Mouse (Mus musculus): ENCODE measurements at regions not wholly inside any gene's neighbourhood (a gene's known extent, or its start where the extent isn't known, plus 50 kb on each side); places are given as distances from the start of the nearest gene placed in this dataset.
"Not testable (repeated sequence)": the region's sequence is repeated elsewhere in the genome, so short reads cannot be mapped to it uniquely, and the experiment has no call there.

DNA sequence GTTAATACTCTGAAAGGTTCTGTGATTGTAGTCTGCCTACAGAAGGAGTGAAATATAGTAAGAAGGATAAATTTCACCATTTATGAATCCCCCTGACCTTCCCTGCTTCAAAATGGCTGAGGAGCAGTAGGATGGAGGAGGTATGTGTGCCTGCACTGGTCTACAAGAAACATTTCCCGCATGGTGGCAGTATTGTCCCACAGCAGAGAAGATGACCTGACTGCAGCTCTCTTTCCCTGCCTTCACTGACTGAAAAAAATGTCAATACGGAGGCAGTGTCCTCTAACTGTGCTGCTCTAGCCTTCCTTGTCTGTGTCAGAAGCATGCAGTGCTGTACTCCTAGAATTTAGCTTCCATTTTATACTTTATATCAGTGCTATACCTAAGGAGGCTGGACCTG is 177.2 kb upstream of the Olfr1324 start:
- ATAC-seq (replicated peaks; ENCODE audit: insufficient number of reproducible peaks, low FRiP score, low TSS enrichment, poor library complexity, severe bottlenecking): not testable (repeated sequence)

DNA sequence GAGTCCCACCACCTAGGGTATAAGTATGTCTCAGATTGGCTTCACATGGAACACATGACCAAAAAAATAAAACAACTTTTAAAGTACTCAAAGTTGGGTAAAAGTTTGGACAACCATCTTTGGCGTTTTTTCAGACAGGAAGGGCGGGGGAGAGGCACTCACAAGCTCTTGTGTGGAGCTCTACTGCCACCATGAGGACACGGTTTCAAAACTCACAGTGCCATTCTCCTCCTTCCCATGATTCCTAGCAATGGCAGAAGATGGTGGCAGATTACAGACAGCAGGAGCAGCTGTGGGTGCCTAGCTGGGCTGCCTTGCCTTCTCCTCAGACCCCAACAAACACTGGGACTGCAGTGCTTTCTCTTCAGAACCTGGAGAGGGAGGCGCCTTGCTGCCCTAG is 176.7 kb upstream of the Olfr1324 start:
- not testable (repeated sequence) for ATAC-seq (replicated peaks; ENCODE audit: insufficient number of reproducible peaks, low FRiP score, low TSS enrichment, poor library complexity, severe bottlenecking)

DNA sequence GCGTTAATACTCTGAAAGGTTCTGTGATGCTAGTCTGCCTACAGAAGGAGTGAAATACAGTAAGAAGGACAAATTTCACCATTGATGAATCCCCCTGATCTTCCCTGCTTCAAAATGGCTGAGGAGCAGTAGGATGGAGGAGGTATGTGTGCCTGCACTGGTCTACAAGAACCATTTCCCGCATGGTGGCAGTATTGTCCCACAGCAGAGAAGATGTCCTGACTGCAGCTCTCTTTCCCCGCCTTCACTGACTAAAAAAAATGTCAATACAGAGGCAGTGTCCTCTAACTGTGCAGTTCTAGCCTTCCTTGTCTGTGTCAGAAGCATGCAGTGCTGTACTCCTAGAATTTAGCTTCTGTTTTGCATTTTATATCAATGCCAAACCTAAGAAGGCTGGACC is 174.6 kb upstream of the Olfr1324 start:
- not testable (repeated sequence) for ATAC-seq (replicated peaks; ENCODE audit: insufficient number of reproducible peaks, low FRiP score, low TSS enrichment, poor library complexity, severe bottlenecking)

DNA sequence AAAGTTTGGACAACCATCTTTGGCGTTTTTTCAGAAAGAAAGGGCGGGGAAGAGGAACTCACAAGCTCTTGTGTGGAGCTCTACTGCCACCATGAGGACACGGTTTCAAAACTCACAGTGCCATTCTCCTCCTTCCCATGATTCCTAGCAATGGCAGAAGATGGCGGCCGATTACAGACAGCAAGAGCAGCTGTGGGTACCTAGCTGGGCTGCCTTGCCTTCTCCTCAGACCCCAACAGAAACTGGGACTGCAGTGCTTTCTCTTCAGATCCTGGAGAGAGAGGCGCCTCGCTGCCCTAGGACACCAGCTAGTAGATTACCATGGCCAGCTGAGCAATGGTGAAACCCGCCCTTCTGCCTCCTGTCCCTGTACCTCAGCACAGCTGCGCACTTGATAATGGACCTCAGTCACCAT is 174.2 kb upstream of the Olfr1324 start:
- not testable (repeated sequence) for ATAC-seq (replicated peaks; ENCODE audit: insufficient number of reproducible peaks, low FRiP score, low TSS enrichment, poor library complexity, severe bottlenecking)

DNA sequence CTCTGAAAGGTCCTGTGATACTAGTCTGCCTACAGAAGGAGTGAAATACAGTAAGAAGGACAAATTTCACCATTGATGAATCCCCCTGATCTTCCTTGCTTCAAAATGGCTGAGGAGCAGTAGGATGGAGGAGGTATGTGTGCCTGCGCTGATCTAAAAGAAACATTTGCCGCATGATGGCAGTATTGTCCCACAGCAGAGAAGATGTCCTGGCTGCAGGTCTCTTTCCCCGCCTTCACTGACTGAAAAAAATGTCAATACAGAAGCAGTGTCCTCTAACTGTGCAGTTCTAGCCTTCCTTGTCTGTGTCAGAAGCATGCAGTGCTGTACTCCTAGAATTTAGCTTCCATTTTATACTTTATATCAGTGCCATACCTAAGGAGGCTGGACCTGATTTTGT is 172.0 kb upstream of the Olfr1324 start:
- ATAC-seq (replicated peaks; ENCODE audit: insufficient number of reproducible peaks, low FRiP score, low TSS enrichment, poor library complexity, severe bottlenecking): not testable (repeated sequence)

DNA sequence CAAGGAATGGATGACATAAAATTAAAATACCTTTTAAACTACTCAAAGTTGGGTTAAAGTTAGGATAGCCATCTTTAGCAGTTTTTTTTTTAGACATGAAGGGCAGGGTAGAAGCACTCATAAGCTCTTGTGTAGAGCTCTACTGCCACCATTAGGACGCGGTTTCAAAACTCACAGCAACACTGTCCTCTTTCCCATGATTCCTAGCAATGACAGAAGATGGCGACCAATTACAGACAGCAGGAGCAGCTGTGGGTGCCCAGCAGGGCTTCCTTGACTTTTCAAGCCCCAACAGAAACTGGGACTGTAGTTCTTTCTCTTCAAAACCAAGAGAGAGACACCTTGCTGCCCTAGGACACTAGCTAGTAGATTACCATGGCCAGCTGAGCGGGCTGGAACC is 171.5 kb upstream of the Olfr1324 start:
- no peak for ATAC-seq (replicated peaks; ENCODE audit: insufficient number of reproducible peaks, low FRiP score, low TSS enrichment, poor library complexity, severe bottlenecking)

DNA sequence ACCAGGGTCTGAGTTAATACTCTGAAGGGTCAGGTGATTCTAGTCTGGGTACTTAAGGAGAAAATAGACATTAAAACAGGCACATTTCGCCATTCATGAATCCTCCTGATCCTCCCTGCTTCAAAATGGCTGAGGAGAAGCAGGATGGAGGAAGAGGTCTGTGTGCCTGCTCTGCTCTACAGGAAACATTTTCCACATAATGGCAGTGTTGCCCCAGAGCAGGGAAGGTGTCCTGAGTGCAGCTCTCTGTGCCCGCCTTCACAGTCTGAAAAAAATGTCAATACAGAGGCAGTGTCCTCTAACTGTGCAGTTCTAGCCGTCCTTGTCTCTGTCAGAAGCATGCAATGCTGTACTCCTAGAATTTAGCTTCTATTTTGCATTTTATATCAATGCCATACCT is 169.3 kb upstream of the Olfr1324 start:
- not testable (repeated sequence) for ATAC-seq (replicated peaks; ENCODE audit: insufficient number of reproducible peaks, low FRiP score, low TSS enrichment, poor library complexity, severe bottlenecking)

DNA sequence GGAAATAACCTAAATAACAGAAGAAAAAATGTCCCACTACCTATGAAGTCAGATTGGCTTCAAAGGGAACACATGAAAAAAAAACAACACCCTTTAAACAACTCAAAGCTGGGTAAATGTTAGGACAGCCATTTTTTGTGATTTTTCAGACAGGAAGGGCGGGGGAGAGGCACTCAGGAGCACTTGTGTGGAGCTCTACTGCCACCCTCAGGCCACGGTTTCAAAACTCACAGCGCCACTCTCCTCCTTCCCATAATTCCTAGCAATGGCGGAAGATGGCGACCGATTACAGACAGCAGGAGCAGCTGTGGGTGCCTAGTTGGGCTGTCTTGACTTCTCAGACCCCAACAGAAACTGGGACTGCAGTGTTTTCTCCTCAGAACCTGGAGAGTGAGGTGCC is 168.8 kb upstream of the Olfr1324 start:
- ATAC-seq (replicated peaks; ENCODE audit: insufficient number of reproducible peaks, low FRiP score, low TSS enrichment, poor library complexity, severe bottlenecking): no peak

DNA sequence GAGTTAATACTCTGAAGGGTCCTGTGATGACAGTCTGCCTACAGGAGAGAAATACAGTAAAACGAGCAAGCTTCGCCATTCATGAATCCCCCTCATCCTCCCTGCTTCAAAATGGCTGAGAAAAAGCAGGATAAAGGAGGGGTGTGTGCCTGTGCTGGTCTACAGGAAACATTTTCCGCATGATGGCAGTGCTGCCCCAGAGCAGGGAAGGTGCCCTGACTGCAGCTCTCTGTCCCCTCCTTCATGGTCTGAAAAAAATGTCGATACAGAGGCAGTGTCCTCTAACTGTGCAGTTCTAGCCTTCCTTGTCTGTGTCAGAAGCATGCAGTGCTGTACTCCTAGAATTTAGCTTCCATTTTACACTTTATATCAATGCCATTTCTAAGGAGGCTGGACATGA is 166.7 kb upstream of the Olfr1324 start:
- ATAC-seq (replicated peaks; ENCODE audit: insufficient number of reproducible peaks, low FRiP score, low TSS enrichment, poor library complexity, severe bottlenecking): not testable (repeated sequence)

DNA sequence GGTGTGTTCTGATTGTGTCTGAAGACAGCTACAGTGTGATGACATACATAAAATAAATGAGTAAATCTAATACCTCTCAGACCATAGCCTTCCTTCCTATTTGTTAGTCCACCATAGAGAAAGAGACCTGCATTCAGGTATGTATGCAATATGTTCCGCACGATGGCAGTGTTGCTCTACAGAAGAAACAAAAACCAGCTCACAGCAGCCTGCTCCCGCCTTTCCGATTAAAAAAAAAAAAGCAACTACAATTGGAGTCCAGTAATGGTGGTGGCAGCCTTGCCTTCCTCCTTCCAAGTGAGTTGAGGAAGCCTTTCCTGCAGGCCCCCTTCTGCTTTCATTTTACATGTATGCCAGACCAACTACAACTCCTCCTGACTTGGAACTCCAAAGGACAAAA is 163.2 kb upstream of the Olfr1324 start:
- no peak for ATAC-seq (replicated peaks; ENCODE audit: insufficient number of reproducible peaks, low FRiP score, low TSS enrichment, poor library complexity, severe bottlenecking)

DNA sequence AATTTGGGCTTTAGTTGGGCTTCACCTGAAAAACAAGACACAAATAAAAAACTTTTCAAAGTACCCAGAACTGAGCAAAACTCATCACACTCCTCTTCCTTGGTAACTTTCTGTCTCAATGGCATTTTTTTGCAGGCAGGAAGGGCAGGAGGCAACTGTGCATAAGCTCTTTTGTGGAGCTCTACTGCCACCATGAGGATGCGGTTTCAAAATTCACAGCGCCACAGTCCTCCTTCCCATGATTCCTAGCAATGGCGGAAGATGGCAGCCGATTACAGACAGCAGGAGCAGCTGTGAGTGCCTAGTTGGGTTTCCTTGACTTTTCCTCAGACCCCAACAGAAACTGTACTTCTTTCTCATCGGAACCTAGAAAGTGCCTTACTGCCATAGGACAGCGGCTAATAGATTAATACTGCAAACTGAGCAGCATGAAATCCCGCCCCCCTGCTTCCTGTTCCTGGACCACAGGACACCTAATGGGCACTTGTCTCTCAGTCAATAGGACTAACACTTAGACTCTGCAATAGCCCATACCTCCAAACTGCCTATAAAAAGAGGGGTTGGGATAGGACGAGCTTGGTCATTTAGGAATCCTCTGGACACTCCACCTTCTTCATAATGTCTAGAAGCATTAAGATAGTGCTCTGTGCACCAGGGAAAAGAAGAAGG is 162.5 kb upstream of the Olfr1324 start:
- ATAC-seq (replicated peaks; ENCODE audit: insufficient number of reproducible peaks, low FRiP score, low TSS enrichment, poor library complexity, severe bottlenecking): no peak

DNA sequence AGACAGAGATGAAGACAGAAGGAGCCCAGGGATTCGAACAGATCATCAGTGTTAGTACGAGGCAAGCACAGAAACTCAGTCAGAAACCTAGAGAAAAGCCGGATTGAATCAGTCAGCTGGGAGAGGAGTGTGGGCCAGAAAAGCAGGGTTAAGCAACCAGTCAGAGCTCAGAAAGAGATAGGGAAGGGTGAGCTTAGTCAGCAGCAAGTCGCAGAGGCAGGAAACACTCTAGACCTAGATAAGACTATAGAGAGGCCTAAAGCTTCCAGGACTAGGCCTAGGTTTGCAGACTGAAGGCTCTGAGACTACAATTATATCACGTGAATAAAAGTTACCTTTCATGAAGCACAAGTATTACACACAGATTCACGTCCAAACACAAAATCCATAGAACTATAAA is 160.6 kb upstream of the Olfr1324 start:
- ATAC-seq (replicated peaks; ENCODE audit: insufficient number of reproducible peaks, low FRiP score, low TSS enrichment, poor library complexity, severe bottlenecking): no peak

DNA sequence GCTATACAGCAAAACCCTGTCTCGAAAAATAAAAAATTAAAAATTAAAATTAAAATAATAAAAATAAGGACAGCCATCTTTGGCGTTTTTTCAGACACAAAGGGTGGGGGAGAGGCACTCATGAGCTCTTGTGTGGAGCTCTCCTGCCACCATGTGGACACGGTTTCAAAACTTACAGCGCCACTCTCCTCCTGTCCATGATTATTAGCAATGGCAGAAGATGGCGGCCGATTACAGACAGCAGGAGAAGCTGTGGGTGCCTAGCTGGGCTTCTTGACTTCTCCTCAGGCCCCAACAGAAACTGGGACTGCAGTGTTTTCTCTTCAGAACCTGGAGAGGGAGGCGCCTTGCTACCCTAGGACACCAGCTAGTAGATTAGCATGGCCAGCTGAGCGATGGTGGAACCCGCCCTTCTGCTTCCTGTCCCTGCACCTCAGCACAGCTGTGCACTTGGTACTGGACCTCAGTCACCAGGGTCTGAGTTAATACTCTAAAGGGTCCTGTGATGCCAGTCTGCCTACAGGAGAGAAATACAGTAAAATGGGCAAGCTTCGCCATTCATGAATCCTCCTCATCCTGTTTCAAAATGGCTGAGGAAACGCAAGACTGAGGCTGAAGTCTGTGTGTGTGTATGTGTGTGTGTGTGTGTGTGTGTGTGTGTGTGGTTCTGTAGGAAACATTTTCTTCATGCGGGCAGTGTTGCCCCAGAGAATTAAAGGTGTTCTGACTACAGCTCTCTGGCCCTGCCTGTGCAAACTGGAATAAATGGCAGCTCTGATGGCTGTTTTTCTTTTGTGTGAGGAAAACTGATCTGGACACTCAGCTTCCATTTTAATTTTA is 155.7 kb upstream of the Olfr1324 start:
- ATAC-seq (replicated peaks; ENCODE audit: insufficient number of reproducible peaks, low FRiP score, low TSS enrichment, poor library complexity, severe bottlenecking): no peak

DNA sequence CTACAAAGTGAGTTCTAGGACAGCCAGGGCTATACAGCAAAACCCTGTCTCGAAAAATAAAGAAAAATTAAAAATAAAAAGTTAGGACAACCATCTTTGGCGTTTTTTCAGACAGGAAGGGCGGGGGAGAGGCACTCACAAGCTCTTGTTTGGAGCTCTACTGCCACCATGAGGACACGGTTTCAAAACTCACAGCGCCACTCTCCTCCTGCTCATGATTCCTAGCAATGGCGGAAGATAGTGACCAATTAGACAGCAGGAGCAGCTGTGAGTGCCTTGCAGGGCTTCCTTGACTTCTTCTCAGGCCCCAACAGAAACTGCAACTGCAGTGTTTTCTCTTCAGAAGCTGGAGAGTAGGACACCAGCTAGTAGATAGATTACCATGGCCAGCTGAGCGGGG is 151.9 kb upstream of the Olfr1324 start:
- ATAC-seq (replicated peaks; ENCODE audit: insufficient number of reproducible peaks, low FRiP score, low TSS enrichment, poor library complexity, severe bottlenecking): no peak

DNA sequence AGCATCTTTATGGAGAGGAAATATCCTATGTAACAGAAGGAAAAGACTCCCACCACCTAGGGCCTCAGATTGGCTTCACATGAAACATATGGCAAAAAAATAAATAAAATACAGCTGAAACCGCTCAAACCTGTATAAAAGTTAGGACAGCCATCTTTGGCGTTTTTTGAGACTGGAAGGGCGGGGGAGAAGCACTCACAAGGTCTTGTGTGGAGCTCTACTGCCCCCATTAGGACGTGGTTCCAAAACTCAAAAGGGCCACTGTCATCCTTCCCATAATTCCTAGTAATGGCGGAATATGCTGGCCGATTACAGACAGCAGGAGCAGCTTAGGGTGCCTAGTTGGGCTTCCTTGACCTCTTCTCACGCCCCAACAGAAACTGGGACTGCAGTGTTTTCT is 148.5 kb upstream of the Olfr1324 start:
- ATAC-seq (replicated peaks; ENCODE audit: insufficient number of reproducible peaks, low FRiP score, low TSS enrichment, poor library complexity, severe bottlenecking): no peak

DNA sequence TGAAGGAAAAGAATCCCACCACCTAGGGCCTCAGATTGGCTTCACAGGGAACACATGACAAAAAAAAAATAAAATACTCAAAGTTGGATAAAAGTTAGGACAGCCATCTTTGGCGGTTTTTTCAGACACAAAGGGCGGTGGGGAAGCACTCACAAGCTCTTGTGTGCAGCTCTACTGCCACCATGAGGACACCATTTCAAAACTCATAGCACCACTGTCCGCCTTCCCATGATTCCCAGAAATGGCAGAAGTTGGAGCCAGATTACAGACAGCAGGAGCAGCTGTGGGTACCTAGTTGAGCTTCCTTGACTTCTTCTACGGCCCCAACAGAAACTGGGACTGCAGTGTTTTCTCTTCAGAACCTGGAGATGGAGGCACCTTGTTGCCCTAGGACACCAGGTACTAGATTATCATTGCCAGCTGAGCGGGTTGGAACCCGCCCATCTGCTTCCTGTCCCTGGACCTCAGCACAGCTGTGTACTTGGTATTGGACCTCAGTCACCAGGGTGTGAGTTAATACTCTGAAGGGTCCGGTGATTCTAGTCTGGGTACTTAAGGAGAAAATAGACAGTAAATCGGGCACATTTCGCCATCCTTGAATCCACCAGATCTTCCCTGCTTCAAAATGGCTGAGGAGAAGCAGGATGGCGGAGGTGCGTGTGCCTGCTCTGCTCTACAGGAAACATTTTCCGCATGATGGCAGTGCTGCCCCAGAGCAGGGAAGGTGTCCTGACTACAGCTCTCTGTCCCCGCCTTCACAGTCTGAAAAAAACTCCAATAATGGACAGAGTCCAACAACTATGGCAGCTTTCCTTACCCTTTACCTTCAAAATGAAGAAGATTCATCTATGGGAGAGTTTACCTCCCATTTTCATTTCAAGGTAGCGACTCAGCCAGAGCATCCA is 144.1 kb upstream of the Olfr1324 start:
- not testable (repeated sequence) for ATAC-seq (replicated peaks; ENCODE audit: insufficient number of reproducible peaks, low FRiP score, low TSS enrichment, poor library complexity, severe bottlenecking)

DNA sequence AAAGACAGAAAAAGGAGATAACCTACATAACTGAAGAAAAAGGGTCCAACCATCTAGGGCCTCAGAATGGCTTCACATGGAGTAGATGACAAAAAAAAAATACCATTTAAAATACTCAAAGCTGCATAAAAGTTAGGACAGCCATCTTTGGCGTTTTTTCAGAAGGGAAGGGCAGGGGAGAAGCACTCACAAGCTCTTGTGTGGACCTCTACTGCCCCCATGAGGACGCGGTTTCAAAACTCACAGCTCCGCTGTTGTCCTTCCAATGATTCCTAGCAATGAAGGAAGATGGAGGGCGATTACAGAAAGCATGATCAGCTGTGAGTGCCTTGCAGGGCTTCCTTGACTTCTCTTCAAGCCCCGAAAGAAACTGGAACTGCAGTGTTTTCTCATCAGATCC is 140.8 kb upstream of the Olfr1324 start:
- ATAC-seq (replicated peaks; ENCODE audit: insufficient number of reproducible peaks, low FRiP score, low TSS enrichment, poor library complexity, severe bottlenecking): no peak

DNA sequence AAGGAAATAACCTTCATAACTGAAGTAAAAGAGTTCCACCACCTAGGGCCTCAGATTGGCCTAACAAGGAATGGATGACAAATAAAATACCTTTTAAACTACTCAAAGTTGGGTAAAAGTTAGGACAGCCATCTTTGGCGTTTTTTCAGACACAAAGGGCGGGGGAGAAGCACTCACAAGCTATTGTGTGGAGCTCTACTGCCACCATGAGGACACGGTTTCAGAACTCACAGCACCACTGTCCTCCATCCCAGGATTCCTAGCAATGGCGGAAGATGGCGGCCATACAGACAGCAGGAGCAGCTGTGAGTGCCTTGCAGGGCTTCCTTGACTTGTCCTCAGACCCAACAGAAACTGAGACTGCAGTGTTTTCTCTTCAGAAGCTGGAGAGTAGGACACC is 138.0 kb upstream of the Olfr1324 start:
- ATAC-seq (replicated peaks; ENCODE audit: insufficient number of reproducible peaks, low FRiP score, low TSS enrichment, poor library complexity, severe bottlenecking): no peak

DNA sequence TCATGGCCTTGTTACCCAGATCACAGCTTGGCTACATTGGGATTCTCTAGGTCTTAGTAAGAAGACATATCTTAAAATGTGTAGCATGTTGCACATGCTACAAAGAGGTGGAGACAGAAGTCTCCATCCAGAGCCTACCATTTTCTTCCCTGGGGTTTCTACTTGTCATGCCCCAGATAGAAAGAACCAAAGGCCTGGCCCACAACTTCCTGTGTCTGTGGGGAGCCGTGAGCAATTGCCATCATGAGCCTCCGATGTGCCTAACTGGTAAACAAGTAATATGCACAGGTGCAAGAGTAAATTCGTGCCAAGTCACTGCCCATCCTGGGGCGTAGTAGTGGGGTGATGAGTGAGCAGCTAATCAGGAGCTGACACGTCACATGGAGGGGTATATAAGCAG is 136.7 kb upstream of the Olfr1324 start:
- ATAC-seq (replicated peaks; ENCODE audit: insufficient number of reproducible peaks, low FRiP score, low TSS enrichment, poor library complexity, severe bottlenecking): not testable (repeated sequence)
